Mouse (Mus musculus) retina, adult 2 months (tissue): ENCODE measurements around the gene Fuk.
"Not testable (repeated sequence)": the region's sequence is repeated elsewhere in the genome, so short reads cannot be mapped to it uniquely, and the experiment has no call there.

ENCODE experiments used
- DNase-seq: peaks from one replicate; pipeline ENCODE4 v3.0.0-alpha.2; 2012; ENCODE audit warnings: low read depth, low spot score

Gene Fuk

DNA sequence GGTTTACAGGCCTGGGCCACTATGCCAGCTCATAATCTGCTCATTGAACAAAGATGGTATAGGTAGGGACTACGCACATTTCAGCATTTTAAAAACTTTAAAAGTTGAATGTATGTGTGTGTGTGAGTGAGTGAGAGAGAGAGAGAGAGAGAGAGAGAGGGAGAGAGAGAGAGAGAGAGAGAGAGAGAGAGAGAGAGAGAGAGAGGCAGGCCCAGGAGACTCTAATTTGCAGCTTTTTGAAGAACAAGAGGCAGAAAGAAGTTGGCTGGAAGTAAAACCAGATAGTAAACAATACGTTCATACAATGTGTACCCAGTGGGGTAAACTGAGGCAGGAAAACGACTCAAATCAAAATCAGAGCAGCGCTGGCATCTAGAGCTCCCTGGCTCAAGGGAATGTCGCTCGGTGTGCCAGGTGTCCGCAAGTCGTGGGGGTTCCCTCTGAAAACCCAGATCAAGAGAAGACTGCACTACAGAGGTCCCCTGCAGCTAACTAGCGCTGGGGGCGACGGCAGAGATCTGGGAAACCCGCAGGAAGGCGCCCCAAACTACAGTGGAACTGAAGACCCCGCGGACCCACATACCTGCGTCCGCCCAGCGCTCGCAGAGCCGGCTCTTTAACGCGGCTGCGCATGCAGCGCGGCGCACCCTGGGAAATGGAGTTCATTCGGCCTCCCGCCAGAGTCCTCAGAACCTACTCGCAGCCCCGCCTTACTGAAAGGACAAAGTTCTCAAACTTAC, at the start of gene Fuk:
TSS of gene Fuk (minus strand) at position 650 of the 740 bp plus-strand sequence.
- DNase-seq, result peak; percentile 60

- no peak for DNase-seq
These were observed 47.8 kb upstream of the Fuk start for GRCm38 (mm10) chr8:110950065-110950484.

DNA sequence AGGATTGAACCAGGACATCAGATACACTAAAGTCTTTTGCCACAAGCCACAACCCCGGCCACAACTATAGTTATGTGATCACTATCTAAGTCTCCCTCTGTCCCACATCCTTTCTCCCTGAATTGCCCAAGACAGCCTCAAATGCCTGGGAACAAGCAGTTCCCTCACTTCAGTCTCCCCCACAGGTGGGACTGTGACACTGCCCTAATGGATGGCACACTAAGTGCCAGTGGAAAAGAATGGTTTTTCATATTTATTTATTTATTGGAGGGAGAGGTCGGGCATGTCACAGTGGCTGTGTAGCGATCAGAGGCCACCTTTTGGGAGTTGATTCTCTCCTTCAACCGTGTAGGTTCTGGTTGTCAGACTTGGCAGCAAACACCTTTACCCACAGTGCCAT, 43.4 kb upstream of the Fuk start:
- no peak for DNase-seq

DNA sequence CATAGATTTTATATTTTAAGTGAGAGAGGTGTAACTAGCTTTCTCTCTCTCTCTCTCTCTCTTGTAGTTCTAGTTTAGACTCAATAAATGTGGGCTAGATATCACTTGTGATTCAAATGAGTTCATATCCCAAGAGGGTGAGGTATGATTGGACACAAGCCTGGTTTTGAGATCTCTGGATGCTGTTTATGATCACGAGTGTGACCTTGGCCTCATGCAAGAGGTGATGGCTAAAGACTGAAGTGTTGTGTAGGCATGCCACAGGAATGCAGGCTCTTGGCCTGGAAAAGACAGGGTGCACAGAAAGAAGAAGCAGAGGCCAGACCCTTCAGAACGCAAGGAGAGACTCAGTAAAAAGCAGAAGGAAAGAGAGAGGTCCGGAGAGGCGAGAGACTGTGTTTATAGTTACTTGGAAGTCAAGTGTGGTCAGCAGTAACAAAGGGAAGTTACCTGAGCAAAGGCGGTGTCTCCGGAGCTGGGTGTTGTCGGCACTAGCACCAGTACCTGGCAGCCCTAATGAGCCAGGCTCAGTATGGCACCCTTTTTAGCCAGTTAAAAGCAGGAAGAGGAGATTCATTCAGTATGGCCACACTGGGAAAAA, 42.1 kb upstream of the Fuk start:
- no peak for DNase-seq

DNA sequence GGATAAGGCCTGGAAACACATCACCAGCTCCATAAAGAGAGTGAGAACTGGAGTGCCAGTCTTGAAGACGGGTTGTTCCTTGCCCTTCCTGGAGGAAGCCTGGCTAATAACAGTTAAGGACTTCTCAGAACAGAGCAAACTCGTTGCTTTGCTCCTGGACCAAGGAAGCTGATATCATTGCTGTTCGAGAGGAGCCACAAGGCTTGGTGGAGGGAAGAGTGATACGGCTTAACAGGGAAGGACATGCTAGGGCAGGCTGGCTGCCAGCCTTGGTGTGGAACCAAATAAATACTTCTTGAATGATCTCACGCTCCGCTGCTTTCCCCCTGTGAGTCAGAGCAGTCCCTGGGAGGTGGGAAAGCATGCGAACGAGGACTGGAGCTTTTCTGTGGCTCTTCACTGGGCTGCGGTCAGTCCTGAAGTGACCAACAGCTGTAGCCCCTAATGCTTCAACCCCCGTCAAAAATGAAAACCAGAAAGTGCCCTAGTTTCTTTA, 39.2 kb upstream of the Fuk start:
- DNase-seq, result no peak

- DNase-seq, result no peak
These were observed 38.6 kb upstream of the Fuk start for GRCm38 (mm10) chr8:110940682-110941452.

DNA sequence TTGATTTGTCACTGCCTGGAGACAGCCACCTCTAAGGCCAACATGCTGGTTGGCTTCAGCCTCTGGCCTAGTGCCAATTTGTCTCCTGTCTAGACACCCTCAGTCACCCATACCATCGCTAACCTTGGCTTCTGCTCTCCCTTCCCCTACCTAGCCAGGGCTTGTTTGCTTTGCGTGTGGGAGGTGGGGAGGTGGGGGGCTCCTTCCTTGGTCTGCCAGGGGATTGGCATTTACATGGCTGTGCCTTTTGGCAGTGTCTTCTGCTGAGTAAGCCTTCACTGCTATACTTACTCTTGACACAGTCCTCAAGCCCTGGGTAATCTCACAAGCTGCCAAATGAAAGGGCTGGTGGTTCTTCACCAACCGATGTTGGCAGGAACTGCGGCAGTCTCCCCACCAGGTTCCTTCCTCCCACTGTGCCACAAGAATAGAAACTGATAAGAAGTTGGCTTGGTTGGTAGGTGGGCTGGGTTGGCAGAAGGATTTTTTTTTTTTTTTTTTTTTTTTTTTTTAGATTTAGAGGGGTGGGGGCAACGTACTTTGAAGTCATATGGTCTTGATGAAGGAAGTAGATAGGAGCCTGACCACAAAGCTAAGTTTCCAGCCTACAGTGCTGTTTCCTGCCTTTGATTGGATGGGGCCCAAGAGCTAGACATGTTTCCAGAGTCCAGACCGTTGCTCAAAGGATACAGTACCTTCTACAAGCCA, 36.7 kb upstream of the Fuk start:
- no peak for DNase-seq

DNA sequence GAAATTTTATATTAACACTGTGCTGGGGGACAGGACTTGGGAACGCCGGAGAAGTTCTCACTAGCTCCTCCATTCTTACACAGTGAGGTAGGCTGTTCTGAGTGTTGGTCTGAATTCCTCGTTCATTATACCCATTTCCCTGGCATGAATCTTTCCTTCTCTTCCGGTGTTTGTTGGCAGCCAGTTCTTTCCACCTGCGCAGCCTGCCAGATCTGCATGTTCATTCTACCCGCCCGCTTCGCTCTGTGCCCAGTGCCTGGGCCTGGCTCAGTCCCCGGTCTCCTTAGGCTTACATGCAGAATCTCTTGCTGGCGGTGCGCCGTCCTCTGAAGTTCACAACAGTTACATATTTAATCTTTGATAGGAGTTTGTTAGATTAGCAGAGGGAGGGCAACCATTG, 33.9 kb upstream of the Fuk start:
- DNase-seq, result no peak

- no peak for DNase-seq
These were observed 31.0 kb upstream of the Fuk start for GRCm38 (mm10) chr8:110933272-110933671.

DNA sequence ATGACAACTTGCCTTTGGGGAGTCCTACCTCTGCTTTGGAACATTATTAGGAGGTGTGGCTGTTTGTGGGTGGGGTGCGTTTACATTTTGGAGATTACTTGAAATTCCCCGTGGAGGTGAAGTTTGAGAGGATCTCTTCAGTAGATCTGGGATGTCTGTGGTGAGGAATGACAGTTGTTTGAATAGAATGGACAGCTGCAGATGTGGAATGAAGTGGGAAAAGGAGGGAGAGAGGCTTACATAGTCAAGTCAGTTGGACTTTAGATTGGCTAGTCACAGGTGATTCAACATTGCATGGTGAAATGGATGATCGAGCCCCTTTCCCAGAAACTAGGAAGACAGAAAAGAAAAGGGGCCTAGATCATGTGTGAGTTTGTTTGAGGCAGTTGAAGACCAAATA, 30.2 kb upstream of the Fuk start:
- no peak for DNase-seq

GRCm38 (mm10) chr8:110931176-110931939, 29.1 kb upstream of the Fuk start:
- no peak for DNase-seq

DNA sequence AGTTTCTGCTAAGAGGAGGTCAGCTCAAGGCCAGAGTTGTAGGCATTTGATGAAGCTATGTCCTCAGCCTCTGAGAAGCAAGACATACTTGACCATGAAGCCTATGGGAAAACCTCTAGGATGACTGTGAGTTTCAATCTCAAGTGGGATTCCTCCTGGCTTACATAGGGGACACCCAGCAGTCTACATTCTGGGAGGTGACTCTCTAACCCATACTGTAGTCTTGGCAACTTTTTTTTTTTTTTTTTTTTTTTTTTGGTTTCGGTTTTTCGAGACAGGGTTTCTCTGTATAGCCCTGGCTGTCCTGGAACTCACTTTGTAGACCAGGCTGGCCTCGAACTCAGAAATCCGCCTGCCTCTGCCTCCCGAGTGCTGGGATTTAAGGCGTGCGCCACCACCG, 27.4 kb upstream of the Fuk start:
- not testable (repeated sequence) for DNase-seq

DNA sequence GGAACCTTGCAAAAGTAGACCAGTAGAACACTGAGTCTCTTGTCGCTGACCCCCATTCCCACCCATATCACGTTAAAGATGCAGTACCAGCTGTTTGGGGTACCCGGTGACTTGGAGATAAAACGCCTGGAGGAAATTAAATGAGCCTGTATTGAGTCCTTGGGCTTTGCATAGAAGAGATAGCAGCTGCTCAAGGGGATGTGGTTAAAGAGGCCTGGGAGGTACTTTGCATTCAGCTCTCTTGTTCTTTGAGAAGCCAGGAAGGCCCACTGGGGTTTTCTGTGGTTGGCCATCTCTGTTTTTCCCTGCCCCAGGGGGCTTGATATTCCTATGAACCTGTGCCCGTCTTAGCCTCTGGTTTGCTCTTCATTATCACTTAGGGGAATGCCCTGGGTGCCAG, 26.8 kb upstream of the Fuk start:
- no peak for DNase-seq

- no peak for DNase-seq
These were observed 26.1 kb upstream of the Fuk start for GRCm38 (mm10) chr8:110928435-110928834.

DNA sequence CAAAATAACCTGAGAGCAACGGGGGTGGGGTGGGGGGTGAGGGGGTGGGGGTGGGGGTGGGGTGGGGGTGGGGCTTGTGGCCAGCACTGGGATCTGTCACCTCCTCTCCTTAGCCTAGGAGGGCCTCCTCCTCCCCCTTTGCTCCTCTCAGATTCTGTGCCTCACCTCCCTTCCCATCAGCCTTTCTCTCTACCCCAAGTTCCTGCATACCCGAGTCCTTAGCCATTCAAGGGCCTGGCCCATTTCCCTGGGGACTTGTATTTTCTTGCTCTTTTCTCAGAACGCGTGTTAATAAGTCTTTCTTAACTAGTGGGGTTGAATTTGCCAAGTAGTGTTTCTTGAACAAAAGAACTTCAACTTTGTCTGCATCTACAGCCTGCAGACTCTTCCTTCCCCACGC, 24.4 kb upstream of the Fuk start:
- no peak for DNase-seq

GRCm38 (mm10) chr8:110925691-110926140, 23.4 kb upstream of the Fuk start:
- DNase-seq, result no peak

- no peak for DNase-seq
These were observed 19.4 kb upstream of the Fuk start for GRCm38 (mm10) chr8:110921492-110922230.

DNA sequence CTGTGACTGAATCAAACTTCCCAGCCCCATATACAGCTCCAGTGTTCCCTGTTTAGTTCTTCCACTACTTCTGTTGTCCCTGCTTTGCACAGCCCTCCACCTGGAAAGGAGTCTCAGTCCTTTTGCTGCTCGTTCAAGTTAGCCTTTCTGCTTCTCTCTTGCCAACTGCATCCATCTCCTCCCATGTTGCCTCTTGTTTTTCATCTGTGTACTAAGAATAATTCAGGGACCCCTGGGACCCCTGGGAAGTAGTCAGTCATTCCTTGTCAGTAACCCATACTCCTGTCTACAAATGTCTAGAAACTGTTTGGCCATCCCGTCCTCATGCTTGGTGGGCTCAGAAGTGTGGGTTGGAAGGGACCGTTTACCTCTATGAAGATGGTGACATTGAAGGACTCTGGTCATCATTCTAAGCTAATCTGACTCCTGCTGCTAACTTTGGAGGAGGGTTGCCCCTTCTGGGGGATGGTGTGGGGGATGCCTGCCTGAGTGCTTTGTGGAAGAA, 18.5 kb upstream of the Fuk start:
- no peak for DNase-seq

DNA sequence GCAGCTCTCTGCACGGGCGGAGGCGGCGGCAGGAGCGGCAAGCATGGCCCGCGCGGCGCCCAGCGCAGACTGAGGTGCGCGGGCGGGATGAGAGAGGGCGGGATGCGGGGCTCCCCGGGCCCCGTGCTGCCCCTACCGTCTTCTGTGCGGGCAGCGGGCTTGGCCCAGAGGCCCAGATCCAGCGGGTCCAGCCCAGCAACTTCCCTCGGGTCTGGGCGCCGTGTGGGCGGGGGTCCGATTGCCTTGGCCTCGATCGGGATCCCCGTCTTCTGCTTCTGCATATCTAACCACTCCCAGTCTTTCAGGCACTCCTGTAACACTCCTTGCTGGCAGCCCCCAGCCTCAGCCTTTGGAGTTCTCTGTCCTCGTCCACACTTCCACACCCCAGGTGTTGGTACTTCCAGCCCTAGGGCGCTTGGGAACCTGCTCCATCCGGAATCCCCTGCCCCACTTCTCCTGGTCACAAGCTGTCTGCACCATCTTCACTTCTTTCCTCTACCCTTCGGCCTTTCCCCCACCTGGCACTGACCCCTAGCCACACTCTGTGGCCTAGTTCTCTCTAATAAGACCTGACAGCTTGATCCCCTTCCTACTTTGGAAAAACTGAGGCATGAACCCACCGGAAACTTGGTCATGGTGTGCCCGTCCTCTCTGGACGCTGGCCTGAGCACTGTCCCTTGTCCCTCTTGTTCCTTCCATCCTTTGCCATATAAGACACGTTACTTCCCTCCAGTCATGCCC, 17.9 kb upstream of the Fuk start:
- no peak for DNase-seq
